Mouse (Mus musculus) G1E (cell line): ENCODE data around the gene Gle1.

Experiments used
- CTCF ChIP-seq: IDR thresholded peaks from 2 replicates; pipeline ENCODE4 v1.5.1; 2012; ENCODE audit warnings: low read depth, low read length, inconsistent platforms, mixed read lengths
- GATA1 ChIP-seq: IDR thresholded peaks from 2 replicates; pipeline ENCODE4 v1.6.1; 2012; ENCODE audit warnings: borderline replicate concordance, low read length, inconsistent platforms, mixed read lengths

GRCm38 (mm10) chr2:29926542-29926941, 8.7 kb upstream of the Gle1 start:
- TF ChIP-seq GATA1: no peak
- no peak for TF ChIP-seq CTCF
